Mouse (Mus musculus) bone marrow macrophage, adult 2 months (primary cell): ENCODE results near the gene Pou2f1.

Source experiments
- CTCF ChIP-seq: IDR thresholded peaks from 2 replicates; pipeline ENCODE4 v1.5.1; 2012; ENCODE audit warnings: low read depth, mild to moderate bottlenecking, low read length, moderate library complexity
- POLR2A ChIP-seq: IDR thresholded peaks from 2 replicates; pipeline ENCODE4 v1.6.1; 2012; ENCODE audit warnings: mild to moderate bottlenecking, low read depth, low read length, borderline replicate concordance

- TF ChIP-seq CTCF, result no peak
- TF ChIP-seq POLR2A, result no peak
Observed at GRCm38 (mm10) chr1:165864864-165865795, 137.3 kb downstream of the Pou2f1 start.
